Mouse (Mus musculus) layer of hippocampus, postnatal 36 days (tissue): Measurements from ENCODE around the gene Mr1. TPM values are rescaled to one million over a fixed set of nuclear protein-coding genes. Genes with fewer than 3 reads are reported as not detected.

Source experiments
- DNase-seq, 2 experiments: peaks; one replicate each; pipeline ENCODE4 v3.0.0; 2022
- total RNA-seq, 2 experiments: library from RNA; stranded (reverse); gene quantifications; 2 replicates each; pipeline ENCODE4 v1.2.3; 2021

Gene Mr1
- total RNA-seq, 2 experiments from 2014 or later = 1.4 to 2.5 TPM

DNA sequence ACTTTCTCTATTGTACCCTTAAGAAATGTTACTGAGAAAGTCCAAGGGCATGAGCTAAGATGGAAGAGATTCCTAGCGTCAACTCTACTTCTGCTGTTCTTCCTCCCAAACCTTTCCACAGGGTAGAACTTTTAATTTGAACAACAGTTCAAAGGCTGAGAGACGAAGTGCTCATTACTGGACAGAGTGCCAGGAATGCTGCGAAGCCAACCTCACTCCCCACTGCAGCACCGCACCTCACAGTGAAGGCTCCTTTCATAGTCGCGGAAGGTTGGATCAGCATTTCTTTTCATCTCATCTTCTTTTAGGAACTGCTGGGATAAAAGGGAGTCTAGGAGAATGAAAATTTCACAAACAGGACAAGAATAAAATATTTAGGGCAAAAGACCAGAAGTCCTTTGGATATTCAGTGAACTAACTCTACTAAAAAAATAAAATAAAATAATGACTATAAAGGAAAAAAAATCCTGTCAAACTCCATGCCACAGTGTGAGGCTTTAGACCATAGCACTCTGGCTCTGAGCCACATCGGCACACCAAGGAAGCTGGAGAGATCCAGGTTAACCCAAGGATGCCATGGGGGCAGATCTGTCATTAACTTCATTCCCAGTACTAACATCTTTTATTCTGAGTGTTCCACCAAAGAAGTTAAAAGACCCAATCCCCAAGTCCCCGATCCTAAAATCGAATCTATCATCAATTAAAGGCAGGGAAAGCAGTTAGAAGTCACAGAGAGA is 52.5 kb downstream of the Mr1 start:
- no peak for DNase-seq

DNA sequence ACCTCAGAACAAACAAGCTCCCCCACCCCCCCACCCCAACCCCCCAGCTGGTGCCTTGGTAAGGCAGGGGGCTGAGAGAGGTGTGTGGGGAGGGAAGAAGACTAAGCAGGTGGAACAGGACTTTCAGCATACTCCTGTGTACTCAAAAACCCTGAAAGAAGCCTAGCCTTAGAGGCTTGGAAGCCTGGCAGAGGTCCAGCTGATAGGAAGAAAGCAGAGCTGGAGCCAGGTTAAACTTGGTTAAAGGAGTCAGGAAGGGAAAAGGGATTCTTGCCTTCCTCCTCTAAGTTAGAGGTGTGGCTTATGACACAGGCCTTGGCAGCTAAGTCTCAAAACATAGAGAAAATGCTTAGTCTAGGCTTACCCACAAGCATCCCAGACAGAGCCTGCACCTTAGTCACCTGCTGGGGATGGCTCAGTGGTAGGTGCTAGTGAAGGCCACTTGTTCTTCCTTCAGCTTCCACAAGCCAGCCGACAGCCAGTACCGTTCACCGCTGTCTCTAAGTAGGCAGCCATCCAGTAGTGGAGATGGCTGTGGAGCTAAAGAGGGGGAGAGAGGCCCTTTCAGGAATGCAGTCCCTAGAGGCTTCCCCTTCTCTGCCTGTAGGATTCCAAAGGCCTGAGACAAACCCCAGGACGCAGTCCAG is 53.3 kb downstream of the Mr1 start:
- no peak for DNase-seq

DNA sequence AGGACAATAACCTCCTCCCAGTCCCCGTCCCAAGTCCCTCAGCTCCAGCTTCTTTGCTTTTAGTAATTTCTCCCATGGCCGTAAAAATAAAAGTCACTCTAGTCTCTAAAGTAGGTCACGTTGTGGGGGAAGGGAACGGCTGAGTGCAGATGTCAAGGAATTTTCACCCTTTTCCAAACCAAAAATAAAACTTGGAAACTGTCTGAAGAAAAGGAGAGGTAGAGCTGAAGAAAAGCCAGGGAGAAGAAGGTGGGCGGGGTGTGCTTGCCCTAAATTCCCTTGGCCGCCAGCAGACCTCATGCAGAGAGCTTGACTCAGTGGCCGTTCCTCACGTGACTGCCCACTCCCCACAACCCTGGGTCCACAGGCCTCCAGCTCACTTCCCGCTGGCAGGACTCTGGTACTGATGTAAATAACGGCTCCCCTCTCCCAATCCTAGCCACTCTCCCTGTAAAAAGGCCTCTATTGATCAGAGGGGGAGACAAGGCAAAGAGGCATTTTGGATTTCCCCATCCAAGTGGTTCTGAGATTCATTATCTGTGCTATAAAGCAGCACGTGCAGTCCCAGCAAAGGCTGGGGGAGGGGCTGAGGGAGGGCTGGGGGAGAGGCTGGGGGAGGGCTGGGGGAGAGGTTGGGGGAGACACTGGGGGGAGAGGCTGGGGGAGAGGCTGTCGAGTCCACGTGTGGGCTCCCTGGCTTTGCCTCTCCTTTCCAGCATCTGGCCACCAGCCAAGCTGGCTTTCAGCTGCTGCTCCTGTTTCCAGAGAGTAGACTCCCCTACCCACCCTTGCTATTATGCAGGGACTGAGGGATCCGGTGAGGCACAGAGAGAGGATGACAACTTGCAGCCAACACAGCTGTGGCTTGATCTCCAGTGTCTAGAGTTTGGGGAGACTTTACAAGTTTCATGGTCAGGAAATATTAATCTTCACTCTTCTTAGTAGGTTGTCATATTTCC is 54.5 kb downstream of the Mr1 start:
- peak in 1 of 2 experiments; percentile 56 for DNase-seq

DNA sequence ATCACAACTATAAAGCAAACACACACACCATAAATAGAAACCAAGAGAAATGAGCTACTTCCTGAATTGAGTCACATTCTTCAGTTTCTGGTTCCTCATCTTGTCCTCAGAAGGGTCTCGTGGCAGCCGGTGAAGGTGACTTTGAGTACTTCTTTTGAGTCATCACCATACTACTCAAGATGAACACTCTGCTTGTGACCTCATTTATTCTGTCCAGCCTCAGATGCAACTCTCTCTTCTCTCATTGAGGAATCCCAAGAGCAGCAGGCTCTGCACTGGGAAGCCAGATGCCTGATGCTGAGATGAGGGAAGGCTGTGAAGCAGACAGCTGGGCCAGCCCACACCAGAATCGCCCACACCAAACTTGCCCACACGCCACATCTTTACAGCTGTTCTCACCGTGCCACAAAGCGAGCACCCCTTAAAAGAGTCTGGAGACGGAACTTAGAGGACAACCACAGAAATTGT is 55.2 kb downstream of the Mr1 start:
- DNase-seq = no peak

DNA sequence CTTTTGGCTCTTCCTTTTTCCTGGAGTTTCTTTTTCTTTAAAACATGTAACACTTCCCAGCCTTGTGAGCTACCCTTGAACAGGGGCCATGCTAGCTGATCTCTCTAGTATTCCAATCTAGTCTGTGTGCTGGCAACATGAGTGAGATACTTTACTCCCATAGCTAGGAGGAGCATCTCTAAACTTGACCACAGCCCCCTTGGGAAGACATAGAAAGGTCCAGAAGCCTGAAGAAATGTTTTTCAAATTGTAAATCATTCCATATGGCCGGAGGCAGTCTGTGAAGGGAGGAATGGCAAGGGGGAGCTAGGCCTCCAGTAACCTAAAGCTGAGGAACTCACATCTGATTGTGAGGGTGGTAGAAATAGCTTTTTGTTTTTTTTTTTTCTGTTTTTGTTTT is 55.9 kb downstream of the Mr1 start:
- no peak for DNase-seq

DNA sequence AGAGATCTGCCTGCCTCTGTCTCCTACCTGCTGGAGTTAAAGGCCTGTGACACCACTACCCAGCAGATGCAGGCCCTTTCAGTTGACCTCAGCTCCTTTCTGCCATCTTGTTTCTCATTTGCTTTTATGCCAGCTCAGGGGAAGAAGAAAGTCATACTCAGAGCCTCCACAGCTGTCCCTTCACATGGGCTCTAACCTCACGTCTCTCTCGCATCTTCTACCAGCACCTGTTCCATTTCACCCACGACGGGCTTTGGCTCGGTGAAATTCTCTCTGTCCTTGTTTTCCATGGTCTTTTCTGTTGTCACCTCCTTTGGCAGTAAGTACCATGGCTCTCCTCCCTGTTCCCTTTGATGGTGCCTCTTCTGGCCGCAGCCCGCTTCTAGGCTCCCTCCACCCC is 56.3 kb downstream of the Mr1 start:
- no peak for DNase-seq

DNA sequence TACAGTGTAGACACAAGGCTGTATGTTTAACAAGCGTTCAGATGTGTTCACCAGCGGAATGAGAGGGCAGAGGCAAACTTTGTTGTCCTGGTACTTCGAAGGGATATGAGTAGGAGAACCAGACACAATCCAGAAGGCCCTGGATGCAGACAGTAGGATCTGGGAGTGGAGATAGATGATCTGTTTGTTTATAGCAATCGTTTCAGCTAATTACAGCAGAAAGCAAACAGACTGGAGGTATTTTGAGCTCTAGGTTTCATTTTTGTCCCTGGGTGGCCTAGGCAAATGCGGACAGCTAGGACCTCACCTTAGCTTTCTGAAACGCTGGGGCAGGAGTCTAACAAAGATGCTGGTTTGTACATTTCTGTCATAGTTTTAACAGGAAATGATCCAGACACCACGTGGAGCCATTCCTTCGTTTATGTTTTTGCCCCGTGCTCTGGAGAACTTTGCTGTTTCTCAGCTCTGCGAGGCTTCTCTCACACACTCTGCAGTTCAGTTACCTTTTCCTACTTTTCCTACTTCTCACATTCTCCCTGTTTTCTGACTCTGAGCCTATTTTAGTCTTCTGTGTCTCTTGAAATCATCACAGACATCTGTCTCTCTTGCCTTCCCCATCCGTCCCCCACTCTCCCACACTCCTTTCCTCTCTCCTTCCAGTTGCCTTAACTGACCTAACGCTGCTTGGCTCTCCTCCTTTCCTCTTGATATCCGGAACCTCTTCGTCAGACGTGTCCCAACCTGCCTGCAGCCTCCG is 57.6 kb downstream of the Mr1 start:
- DNase-seq = no peak

DNA sequence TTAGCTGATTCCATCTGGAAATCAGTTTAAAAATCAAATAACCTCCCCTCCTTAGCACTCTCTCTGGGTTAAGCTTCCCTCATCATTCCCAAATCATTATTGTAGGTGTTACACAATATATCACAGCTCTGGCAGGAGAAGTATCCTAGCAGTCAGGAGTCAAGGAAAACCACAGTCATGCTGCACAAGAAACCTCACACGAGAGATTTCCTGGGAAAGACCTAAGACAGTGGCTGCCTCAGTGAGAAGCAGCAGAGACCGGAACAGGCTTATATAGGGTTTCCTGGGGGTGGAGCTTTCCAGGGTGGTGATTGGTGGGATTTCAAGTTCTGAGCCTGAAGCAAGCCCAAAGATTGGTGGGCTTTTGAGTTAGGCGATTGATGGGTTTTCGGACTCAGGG is 58.6 kb downstream of the Mr1 start:
- DNase-seq = no peak

DNA sequence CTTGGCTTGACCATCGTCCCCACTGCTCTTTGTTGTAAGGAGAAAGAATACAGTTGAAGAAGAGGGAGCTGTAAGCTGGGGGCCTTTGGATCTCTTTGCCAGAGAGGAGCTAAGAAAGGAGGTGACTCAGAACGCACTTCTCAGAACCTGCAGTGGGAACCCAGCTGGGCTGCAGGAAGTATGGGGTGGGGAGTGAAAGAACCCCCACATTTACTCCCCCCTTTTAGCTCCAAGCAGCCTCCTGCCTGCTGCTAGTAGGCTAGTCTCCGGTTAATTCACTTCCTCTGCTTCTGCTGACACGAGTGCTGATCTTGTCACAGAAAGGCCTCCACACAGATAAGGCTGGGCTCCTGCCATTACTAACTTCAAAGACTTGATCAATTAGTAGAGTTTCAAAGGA is 59.7 kb downstream of the Mr1 start:
- DNase-seq = no peak

DNA sequence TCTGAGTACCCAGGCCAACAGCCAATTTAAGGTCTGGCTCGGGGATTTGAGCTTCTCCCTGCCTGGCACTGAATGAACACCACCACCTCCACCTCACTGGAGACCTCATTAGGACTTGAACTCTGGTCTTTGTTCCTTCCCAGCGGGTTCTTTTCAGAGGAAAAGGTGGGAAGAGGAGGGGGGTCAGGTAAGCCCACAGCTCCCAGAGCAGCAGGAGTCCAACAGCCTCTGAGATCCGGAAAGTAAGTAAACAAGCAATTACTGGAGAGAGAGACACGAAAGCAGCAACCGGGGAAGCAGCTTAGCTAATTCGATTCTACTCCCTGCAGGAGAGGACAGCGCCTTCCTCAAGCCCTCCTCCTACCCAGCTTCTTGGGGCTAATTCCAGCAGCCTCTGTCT is 60.2 kb downstream of the Mr1 start:
- no peak for DNase-seq

DNA sequence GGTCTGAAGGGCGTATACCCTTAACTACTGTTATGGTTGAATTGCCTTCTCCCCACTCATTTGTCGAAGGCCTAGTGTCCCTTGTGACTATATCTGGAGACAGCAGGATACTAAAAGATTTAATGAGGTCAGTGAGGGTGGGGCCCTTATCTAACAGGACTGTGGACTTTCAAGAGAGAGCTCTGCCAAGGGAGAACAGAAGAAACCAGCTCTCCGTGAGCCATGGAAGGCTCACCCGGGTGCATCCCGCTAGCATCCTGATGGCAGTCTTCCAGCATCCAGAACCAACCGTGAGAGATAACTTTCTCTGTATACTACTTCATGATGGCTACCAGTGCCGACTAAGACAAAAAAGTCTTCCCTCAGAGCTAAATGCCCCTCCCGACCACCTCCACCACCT is 61.8 kb downstream of the Mr1 start:
- no peak for DNase-seq

DNA sequence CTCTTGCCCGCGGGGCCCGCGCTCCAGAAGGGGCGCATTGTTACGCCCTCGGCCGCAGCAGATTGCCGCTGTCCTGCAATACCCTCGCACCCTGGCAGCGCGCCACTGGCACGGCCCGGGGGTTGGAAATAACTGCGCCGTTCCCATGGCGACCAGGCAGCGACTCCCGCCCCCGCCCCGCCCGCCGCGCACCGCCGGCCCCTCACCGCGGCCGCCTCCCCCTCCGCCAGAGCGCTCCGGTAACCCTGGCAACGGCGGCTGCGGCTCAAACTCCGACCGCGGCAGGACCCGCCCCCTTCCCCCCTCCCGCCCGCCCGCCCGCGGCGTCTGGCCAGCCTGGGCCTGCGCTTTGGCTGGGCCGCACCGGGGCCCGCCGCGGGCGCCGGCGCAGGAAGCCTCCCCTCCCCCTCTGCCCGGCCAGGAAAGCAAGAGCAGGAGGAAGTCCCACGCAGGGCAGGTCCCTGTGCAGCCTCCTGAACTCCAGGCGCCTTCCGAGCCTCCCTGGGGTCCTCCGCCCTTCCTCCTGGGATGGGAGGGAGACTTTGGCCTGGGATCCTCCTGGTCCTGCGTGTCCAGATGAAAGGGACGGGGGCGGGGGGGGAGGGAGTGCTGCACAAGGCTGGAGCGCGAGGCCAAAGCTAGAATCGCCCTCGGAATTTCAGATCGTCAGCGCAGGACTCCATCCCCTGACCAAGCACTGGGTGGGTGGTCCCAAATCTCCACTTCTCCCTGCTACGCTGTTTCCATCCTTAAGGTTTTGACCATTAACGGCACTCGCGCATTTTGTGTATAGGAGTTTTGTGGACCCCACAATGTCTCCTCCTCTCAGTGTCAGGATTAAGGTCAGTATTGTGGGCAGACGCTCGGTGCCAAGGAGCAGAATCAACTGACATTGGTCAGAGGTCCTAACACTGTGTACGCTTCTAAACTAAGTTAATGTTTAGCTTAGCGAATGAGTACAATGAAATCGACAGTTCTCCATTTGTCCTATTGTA is 63.0 kb downstream of the Mr1 start:
- DNase-seq = peak; percentile 90 to 91

DNA sequence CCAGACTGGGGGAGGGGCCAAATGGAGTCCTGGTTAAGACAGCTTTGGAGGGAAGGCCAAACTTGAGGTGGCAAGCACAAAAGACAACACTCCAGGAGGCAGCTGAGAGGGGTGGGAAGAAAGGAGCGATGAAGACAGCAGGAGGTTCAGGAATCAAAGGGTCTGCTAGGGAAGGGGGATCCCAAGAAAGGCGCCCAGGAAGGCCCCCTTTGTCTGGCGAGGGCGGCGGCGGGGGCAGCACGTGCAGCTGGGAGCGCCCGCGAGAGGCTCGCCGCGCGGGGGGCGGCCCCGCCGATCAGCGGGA is 63.7 kb downstream of the Mr1 start:
- no peak for DNase-seq

DNA sequence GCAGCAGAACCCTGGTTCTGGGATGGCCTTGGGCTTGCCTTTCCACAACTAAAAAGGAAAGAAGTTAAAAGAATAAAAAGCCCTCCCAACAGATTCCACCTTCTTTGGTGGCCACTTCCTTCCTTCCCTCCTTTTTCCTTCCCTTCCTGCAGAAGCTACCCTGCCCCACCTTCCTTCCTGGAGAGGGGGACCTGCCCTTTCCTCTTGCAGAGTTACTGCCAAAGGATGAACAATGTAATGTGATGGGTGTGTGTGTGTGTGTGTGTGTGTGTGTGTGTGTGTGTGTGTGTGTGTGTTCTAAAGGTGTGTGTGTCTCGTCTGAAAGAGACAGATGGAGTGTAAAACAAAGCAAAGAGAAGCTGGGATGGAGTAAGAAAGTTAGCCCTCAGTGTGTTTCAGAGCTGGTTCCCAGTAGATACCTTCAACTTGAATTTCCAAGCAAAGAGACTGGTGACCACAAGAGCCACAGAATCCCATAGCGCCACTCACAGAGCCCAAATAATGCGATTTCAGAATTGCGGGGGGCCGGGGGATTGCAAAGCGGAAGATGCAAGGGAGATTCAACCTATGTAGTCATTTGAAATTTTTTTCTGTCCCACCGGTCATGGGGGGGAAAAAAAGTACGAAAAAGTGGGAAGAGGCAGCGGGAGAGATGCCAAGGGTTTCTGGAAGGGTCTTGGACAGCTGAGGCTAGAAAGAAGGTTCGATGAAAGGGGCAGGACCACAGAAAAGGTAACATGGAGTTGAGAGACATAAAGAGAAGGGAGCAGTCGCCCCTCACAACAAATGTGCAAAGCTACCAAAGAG is 64.3 kb downstream of the Mr1 start:
- no peak for DNase-seq

DNA sequence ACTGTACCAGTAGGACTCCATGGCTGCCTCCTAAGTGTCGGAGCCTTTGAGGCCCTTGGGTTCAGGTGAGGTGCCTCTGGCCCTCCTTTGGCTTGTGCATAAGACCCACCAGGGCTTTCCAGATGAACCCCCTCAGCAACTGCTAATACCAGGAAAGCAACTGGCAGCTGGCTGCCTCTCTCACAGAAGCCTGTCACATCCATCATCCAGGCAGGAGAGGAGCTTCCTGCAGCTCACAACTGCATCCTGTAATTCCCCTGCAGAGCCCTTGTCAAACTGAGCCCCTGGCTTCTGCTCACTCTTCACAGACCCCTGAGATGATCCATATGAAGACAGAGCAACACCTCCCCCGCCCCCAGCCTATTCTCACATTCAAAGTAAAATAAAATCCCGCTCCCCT is 68.9 kb downstream of the Mr1 start:
- no peak for DNase-seq

Other genes starting within 250 kb of the Mr1 start
- 10 to 100 TPM; 26.5 to 30.6 TPM for gene Ier5, start 47.2 kb downstream of the Mr1 start, total RNA-seq
- 100 to 1,000 TPM; 120 to 122 TPM for gene Stx6, start 11.9 kb upstream of the Mr1 start, total RNA-seq
- gene BC034090, start 97.6 kb upstream of the Mr1 start, total RNA-seq = 1 to 10 TPM; 5.9 to 6.7 TPM